Mouse (Mus musculus) bone marrow, adult 2 months (tissue): Measurements from ENCODE around the gene Dlst. TPM values are rescaled to one million over a fixed set of nuclear protein-coding genes. Genes with fewer than 3 reads are reported as not detected.

Source experiments
- H3K27ac ChIP-seq: fragments of 200-500 bp; 2 replicates; pipeline ENCODE4 v1.5.1; 2012; ENCODE audit warnings: low read depth, mild to moderate bottlenecking, control low read depth, inconsistent platforms, low read length; ENCODE audit not compliant: control insufficient read depth, poor library complexity, insufficient read depth
- H3K4me1 ChIP-seq: fragments of 200-500 bp; 2 replicates; pipeline ENCODE4 v1.6.1; 2011; ENCODE audit warnings: low read length; ENCODE audit not compliant: control insufficient read depth, insufficient read depth
- H3K4me3 ChIP-seq: fragments of 200-500 bp; replicated peaks from 2 replicates; pipeline ENCODE3; 2011; ENCODE audit warnings: mild to moderate bottlenecking, low read depth, low read length, control low read depth; ENCODE audit not compliant: control insufficient read depth
- CTCF ChIP-seq: fragments of 200-500 bp; IDR thresholded peaks from 2 replicates; pipeline ENCODE4 v1.5.1; 2011; ENCODE audit warnings: low read length, control low read depth; ENCODE audit not compliant: control insufficient read depth, insufficient read depth
- POLR2A ChIP-seq: fragments of 200-500 bp; IDR thresholded peaks from 2 replicates; pipeline ENCODE4 v1.6.1; 2011; ENCODE audit warnings: low read depth, mild to moderate bottlenecking, control low read depth, low read length, borderline replicate concordance; ENCODE audit not compliant: control insufficient read depth
- WGBS: fragments of 180-500 bp; shearing (Covaris S2); methylation state at CpG from one replicate; pipeline ENCODE4 v1.1.7; 2018; 5-methylcytosine and 5-hydroxymethylcytosine counted together
- polyA plus RNA-seq: library from polyadenylated mRNA; stranded (reverse); fragments of >200 nt; gene quantifications from 2 replicates; pipeline ENCODE4 v1.2.4, GENCODE M21; 2011; ENCODE audit warnings: low replicate concordance; ENCODE audit not compliant: missing spikeins, insufficient read depth, insufficient read length

Dlst gene
- polyA plus RNA-seq, 1 experiment, result 102 TPM

GRCm38 (mm10) chr12:85184118-85184517 lies 73.5 kb downstream of the Dlst start:
- no peak overlapping the region for H3K27ac ChIP-seq
- no peaks in the 10 kb centered on the region; the same call in 1 of the 2 replicates for H3K4me1 ChIP-seq
- 70% methylated on average over 5 of the region's 5 CpGs for WGBS
- TF ChIP-seq CTCF (no peak), POLR2A (no peak)
- no peak overlapping the region for H3K4me3 ChIP-seq

Other genes starting within 250 kb of the Dlst start
- 2.7 and 6.9 TPM in 2 replicates for gene Ltbp2, start 234.3 kb upstream of the Dlst start, polyA plus RNA-seq
- 76.1 and 122 TPM in 2 replicates for gene Fcf1, start 139.9 kb upstream of the Dlst start, polyA plus RNA-seq
- gene Arel1, start 139.9 kb upstream of the Dlst start, polyA plus RNA-seq, result 16.9 and 28.6 TPM in 2 replicates
- gene Ylpm1, start 114.5 kb upstream of the Dlst start, polyA plus RNA-seq, result 15.0 and 36.2 TPM in 2 replicates
- 2.2 and 2.9 TPM in 2 replicates for gene Prox2, start 74 bp upstream of the Dlst start, polyA plus RNA-seq
- 0.63 TPM in 1 of 2 replicates, not detected in the other for gene Rps6kl1, start 40.4 kb downstream of the Dlst start, polyA plus RNA-seq
- 1.6 TPM in 1 of 2 replicates, not detected in the other for gene Pgf, start 67.0 kb downstream of the Dlst start, polyA plus RNA-seq
- 17.0 and 32.9 TPM in 2 replicates for gene Eif2b2, start 108.6 kb downstream of the Dlst start, polyA plus RNA-seq
- gene Mlh3, start 159.8 kb downstream of the Dlst start, polyA plus RNA-seq, result 5.2 and 6.2 TPM in 2 replicates
- gene Acyp1, start 177.6 kb downstream of the Dlst start, polyA plus RNA-seq, result 8.1 and 20.6 TPM in 2 replicates
- 0.72 TPM in 1 of 2 replicates, not detected in the other for gene Zc2hc1c, start 177.8 kb downstream of the Dlst start, polyA plus RNA-seq
- gene Nek9, start 228.5 kb downstream of the Dlst start, polyA plus RNA-seq, result 14.2 and 25.4 TPM in 2 replicates